Mouse (Mus musculus) liver, embryonic 14.5 days (tissue): ENCODE data around the gene Kansl1. TPM values are rescaled to one million over a fixed set of nuclear protein-coding genes. Genes with fewer than 3 reads are reported as not detected.

Experiments used
- ATAC-seq: fragments of 200-750 bp; cut with Nextera tagmentation; 2 replicates; pipeline ENCODE4 v1.8.0; 2017; ENCODE audit warnings: moderate number of reproducible peaks, mild to moderate bottlenecking, moderate library complexity; ENCODE audit not compliant: insufficient read depth
- DNase-seq, 3 experiments: peaks; one replicate each; pipeline ENCODE4 v3.0.0-alpha.2; 2012 to 2013; ENCODE audit warnings: low read depth in 3 of 3, low spot score in 3 of 3
- H3K27ac ChIP-seq: fragments of 300-500 bp; sonication (generic); 2 replicates; pipeline ENCODE4 v1.5.1; 2014; ENCODE audit warnings: moderate library complexity, mild to moderate bottlenecking, control low read depth, inconsistent platforms
- H3K27me3 ChIP-seq: fragments of 300-500 bp; sonication (generic); 2 replicates; pipeline ENCODE4 v1.6.1; 2014; ENCODE audit warnings: mild to moderate bottlenecking, low read length, moderate library complexity; ENCODE audit not compliant: control insufficient read depth, insufficient read depth
- H3K36me3 ChIP-seq: fragments of 300-500 bp; sonication (generic); replicated peaks from 2 replicates; pipeline ENCODE4 v1.6.1; 2014; ENCODE audit warnings: low read depth; ENCODE audit not compliant: control insufficient read depth, insufficient read depth
- H3K4me1 ChIP-seq, 2 experiments: fragments of 200-500 bp in 1 of 2; fragments of 300-500 bp in 1 of 2; sonication (generic) in 1 of 2; replicated peaks; 2 replicates each; pipeline ENCODE4 v1.6.1; 2012 to 2014; ENCODE audit warnings: antibody characterized with exemption in 1 of 2, inconsistent platforms in 1 of 2, low read length in 1 of 2; ENCODE audit not compliant: control insufficient read depth in 2 of 2, insufficient read depth in 2 of 2
- H3K4me2 ChIP-seq: fragments of 300-500 bp; sonication (generic); 2 replicates; pipeline ENCODE4 v1.6.1; 2014; ENCODE audit warnings: low read depth, mild to moderate bottlenecking, control low read depth, moderate library complexity
- H3K4me3 ChIP-seq, 2 experiments: fragments of 200-500 bp in 1 of 2; fragments of 300-500 bp in 1 of 2; sonication (generic) in 1 of 2; 2 replicates each; pipeline ENCODE4 v1.5.1; 2012 to 2014; ENCODE audit warnings: low read depth in 2 of 2, low read length in 2 of 2, mild to moderate bottlenecking in 2 of 2, control low read depth in 1 of 2, inconsistent platforms in 1 of 2, moderate library complexity in 1 of 2; ENCODE audit not compliant: insufficient read depth in 1 of 2
- H3K9ac ChIP-seq: fragments of 300-500 bp; sonication (generic); replicated peaks from 2 replicates; pipeline ENCODE4 v1.6.1; 2014; ENCODE audit warnings: mild to moderate bottlenecking, control low read depth, moderate library complexity
- H3K9me3 ChIP-seq: fragments of 300-500 bp; sonication (generic); 2 replicates; pipeline ENCODE4 v1.6.1; 2016; ENCODE audit warnings: low read length, mixed read lengths; ENCODE audit not compliant: control insufficient read depth
- CTCF ChIP-seq: IDR thresholded peaks from 2 replicates; pipeline ENCODE4 v1.5.1; 2016; ENCODE audit warnings: antibody characterized with exemption, low read depth, control low read depth
- EP300 ChIP-seq: IDR thresholded peaks from 2 replicates; pipeline ENCODE4 v1.6.1; 2016; ENCODE audit warnings: antibody characterized with exemption, low read depth
- WGBS: fragments of 180-500 bp; shearing (Covaris S2); extraction: QIAGEN DNeasy Blood & Tissue Kit; methylation state at CpG from one replicate; pipeline ENCODE4 v1.1.7; 2014; ENCODE audit not compliant: insufficient replicate concordance; 5-methylcytosine and 5-hydroxymethylcytosine counted together
- polyA plus RNA-seq, 2 experiments: library from polyadenylated mRNA; depleted of rRNA in 1 of 2; stranded (reverse) in 1 of 2; unstranded in 1 of 2; fragments of >200 nt; fragmentation: Nextera tagmentation in 1 of 2; extraction: Ambion mirVana in 1 of 2; gene quantifications; 2 replicates each; pipeline versions ENCODE4 v1.2.1 to v1.2.3; 2012 to 2014

Gene Kansl1
- polyA plus RNA-seq, 2 experiments: 5.3 to 12.3 TPM

- Histone ChIP-seq H3K9ac (no peak overlapping the region), H3K27me3 (no peaks in the 10 kb centered on the region), H3K27ac (no peak overlapping the region), H3K36me3 (peaks cover 40% of the 10 kb centered on the region), H3K9me3 (no peaks in the 10 kb centered on the region), H3K4me1 (no peaks in the 10 kb centered on the region), H3K4me3 (no peak overlapping the region), H3K4me2 (no peak overlapping the region)
- 68% methylated on average over 5 of the region's 5 CpGs for whole genome bisulfite sequencing
- DNase-seq (no peak), ATAC-seq (no peak)
- TF ChIP-seq CTCF (no peak), EP300 (no peak)
Measured at GRCm38 (mm10) chr11:104334115-104334514, 134.5 kb downstream of the Kansl1 start.

GRCm38 (mm10) chr11:104332105-104332504, 136.6 kb downstream of the Kansl1 start:
- no peak for DNase-seq
- TF ChIP-seq EP300 (no peak), CTCF (no peak)
- Histone ChIP-seq H3K27ac (no peak overlapping the region), H3K9me3 (no peaks in the 10 kb centered on the region), H3K9ac (no peak overlapping the region), H3K36me3 (peaks cover 26% of the 10 kb centered on the region), H3K27me3 (no peaks in the 10 kb centered on the region), H3K4me2 (no peak overlapping the region), H3K4me3 (no peak overlapping the region), H3K4me1 (no peaks in the 10 kb centered on the region)
- 82% methylated on average over 5 of the region's 5 CpGs for WGBS
- ATAC-seq: no peak

- DNase-seq (no peak), ATAC-seq (no peak)
- Histone ChIP-seq H3K9ac (no peak overlapping the region), H3K27me3 (no peaks in the 10 kb centered on the region), H3K4me2 (no peak overlapping the region), H3K27ac (no peak overlapping the region), H3K9me3 (no peaks in the 10 kb centered on the region), H3K4me1 (no peaks in the 10 kb centered on the region), H3K36me3 (peaks cover 23% of the 10 kb centered on the region), H3K4me3 (no peak overlapping the region)
- TF ChIP-seq EP300 (no peak), CTCF (no peak)
- WGBS: 76% methylated on average over 3 of the region's 3 CpGs
Measured at GRCm38 (mm10) chr11:104331208-104331607, 137.5 kb downstream of the Kansl1 start.

- Histone ChIP-seq H3K4me2 (no peak overlapping the region), H3K4me1 (no peaks in the 10 kb centered on the region), H3K27ac (no peak overlapping the region), H3K9ac (no peak overlapping the region), H3K27me3 (no peaks in the 10 kb centered on the region), H3K4me3 (no peak overlapping the region), H3K36me3 (peaks cover 13% of the 10 kb centered on the region), H3K9me3 (no peaks in the 10 kb centered on the region)
- WGBS: 66% methylated on average over 4 of the region's 4 CpGs
- DNase-seq: no peak
- no peak for ATAC-seq
- TF ChIP-seq EP300: no peak
- TF ChIP-seq CTCF: no peak
Measured at GRCm38 (mm10) chr11:104330151-104330550, 138.5 kb downstream of the Kansl1 start.

- Histone ChIP-seq H3K4me2 (no peak overlapping the region), H3K27ac (no peak overlapping the region), H3K4me1 (no peaks in the 10 kb centered on the region), H3K36me3 (peaks cover 5% of the 10 kb centered on the region), H3K4me3 (no peak overlapping the region), H3K9me3 (no peaks in the 10 kb centered on the region), H3K27me3 (no peaks in the 10 kb centered on the region), H3K9ac (no peak overlapping the region)
- ATAC-seq: no peak
- WGBS: 72% methylated on average over 11 of the region's 11 CpGs
- no peak for DNase-seq
- no peak for TF ChIP-seq CTCF
- TF ChIP-seq EP300: no peak
Measured at GRCm38 (mm10) chr11:104329185-104329926, 139.3 kb downstream of the Kansl1 start.
